Mouse (Mus musculus) cortical plate, adult 2 months (tissue): ENCODE measurements at regions not wholly inside any gene's neighbourhood (a gene's known extent, or its start where the extent isn't known, plus 50 kb on each side); places are given as distances from the start of the nearest gene placed in this dataset.

Source experiments
- CTCF ChIP-seq: fragments of 200-500 bp; IDR thresholded peaks from 2 replicates; pipeline ENCODE4 v1.5.1; 2011; ENCODE audit warnings: mild to moderate bottlenecking, control low read depth, low read length; ENCODE audit not compliant: insufficient read depth; ENCODE audit errors: extremely low read depth
- POLR2A ChIP-seq: fragments of 200-500 bp; IDR thresholded peaks from 2 replicates; pipeline ENCODE4 v1.6.1; 2011; ENCODE audit warnings: mild to moderate bottlenecking, low read length, control low read depth; ENCODE audit not compliant: insufficient read depth; ENCODE audit errors: extremely low read depth

DNA sequence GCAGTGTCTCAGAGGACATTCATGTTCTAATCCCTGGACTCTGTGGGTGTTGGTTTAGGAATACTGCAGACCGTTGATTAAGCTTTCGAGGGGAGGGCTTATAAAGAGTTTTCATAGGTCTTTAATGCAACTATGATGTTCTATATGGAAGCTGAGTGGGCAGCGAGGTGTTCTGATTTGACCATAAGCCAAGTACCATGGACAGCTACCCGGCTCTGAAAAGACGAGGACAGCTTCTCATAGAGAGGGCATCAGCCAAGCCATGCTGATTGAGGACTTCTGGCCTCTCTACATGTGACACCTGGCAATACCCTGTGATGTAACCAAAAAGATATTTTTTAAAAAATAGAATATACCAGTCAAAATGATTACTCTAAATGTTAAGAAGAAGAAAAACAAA lies 261.6 kb downstream of the Agtpbp1 start:
- no peak for TF ChIP-seq CTCF
- TF ChIP-seq POLR2A, result no peak
